Mouse (Mus musculus) spleen, adult 2 months (tissue): ENCODE measurements around the gene Gbf1. TPM values are rescaled to one million over a fixed set of nuclear protein-coding genes. Genes with fewer than 3 reads are reported as not detected.
"Not testable (repeated sequence)": the region's sequence is repeated elsewhere in the genome, so short reads cannot be mapped to it uniquely, and the experiment has no call there.

Source experiments
- DNase-seq, 2 experiments: peaks; one replicate each; pipeline versions ENCODE4 v3.0.0 to v3.0.0-alpha.2; 2012 to 2021; ENCODE audit warnings: low spot score in 2 of 2, low read depth in 1 of 2
- H3K27ac ChIP-seq: fragments of 200-500 bp; 2 replicates; pipeline ENCODE4 v1.5.1; 2012; ENCODE audit warnings: low read length, inconsistent platforms; ENCODE audit not compliant: insufficient read depth
- H3K27me3 ChIP-seq: fragments of 200-500 bp; 2 replicates; pipeline ENCODE4 v1.6.1; 2012; ENCODE audit warnings: mild to moderate bottlenecking, moderate library complexity, low read length, inconsistent platforms; ENCODE audit not compliant: control insufficient read depth, insufficient read depth
- H3K36me3 ChIP-seq: fragments of 200-500 bp; 2 replicates; pipeline ENCODE4 v1.6.1; 2012; ENCODE audit warnings: mild to moderate bottlenecking, low read length, inconsistent platforms; ENCODE audit not compliant: control insufficient read depth, insufficient read depth
- H3K4me1 ChIP-seq: fragments of 200-500 bp; 2 replicates; pipeline ENCODE4 v1.6.1; 2011; ENCODE audit warnings: inconsistent platforms; ENCODE audit not compliant: control insufficient read depth, insufficient read depth, insufficient read length
- H3K4me3 ChIP-seq: fragments of 200-500 bp; 2 replicates; pipeline ENCODE4 v1.5.1; 2011; ENCODE audit warnings: mild to moderate bottlenecking, inconsistent platforms; ENCODE audit not compliant: insufficient read depth, insufficient read length; ENCODE audit errors: extremely low read depth
- CTCF ChIP-seq: fragments of 200-500 bp; IDR thresholded peaks from 2 replicates; pipeline ENCODE4 v1.5.1; 2011; ENCODE audit warnings: mild to moderate bottlenecking, inconsistent platforms; ENCODE audit not compliant: insufficient read depth, insufficient read length, insufficient replicate concordance; ENCODE audit errors: extremely low read depth
- POLR2A ChIP-seq: fragments of 200-500 bp; IDR thresholded peaks from 2 replicates; pipeline ENCODE4 v1.6.1; 2011; ENCODE audit warnings: low read depth, low read length, inconsistent platforms
- WGBS: fragments of 180-500 bp; shearing (Covaris S2); methylation state at CpG from one replicate; pipeline ENCODE4 v1.1.7; 2018; 5-methylcytosine and 5-hydroxymethylcytosine counted together
- polyA plus RNA-seq: library from polyadenylated mRNA; depleted of rRNA; stranded (reverse); fragments of >200 nt; gene quantifications from 2 replicates; pipeline ENCODE4 v1.2.3, GENCODE M21; 2012

Gene Gbf1
- polyA plus RNA-seq, 1 experiment, result 67.7 TPM

DNA sequence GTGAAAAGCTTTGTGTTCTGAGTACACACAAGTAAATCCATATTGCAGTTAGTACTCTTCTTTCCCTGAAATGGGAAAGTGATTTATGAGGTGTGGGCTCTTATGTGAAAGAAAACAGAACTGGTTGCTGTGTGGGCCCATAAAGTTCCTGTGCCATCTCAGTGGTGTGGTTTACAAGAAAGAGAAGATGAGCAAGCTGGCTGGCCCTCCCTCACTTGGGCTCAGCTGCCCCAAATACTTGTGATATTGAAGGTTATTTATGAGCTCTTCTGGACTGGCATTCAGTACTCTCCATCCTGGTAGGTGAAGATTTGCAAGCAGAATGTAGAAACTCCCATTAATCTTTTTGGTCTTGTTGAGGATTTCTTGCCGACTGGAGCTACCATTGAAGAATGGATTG is 64.4 kb downstream of the Gbf1 start:
- Histone ChIP-seq H3K27me3 (no peaks in the 10 kb centered on the region), H3K36me3 (no peaks in the 10 kb centered on the region), H3K4me3 (no peak overlapping the region), H3K27ac (no peak overlapping the region), H3K4me1 (no peaks in the 10 kb centered on the region)
- TF ChIP-seq CTCF (no peak), POLR2A (no peak)
- 88% methylated on average over 1 of the region's 1 CpGs for WGBS
- DNase-seq, result no peak

DNA sequence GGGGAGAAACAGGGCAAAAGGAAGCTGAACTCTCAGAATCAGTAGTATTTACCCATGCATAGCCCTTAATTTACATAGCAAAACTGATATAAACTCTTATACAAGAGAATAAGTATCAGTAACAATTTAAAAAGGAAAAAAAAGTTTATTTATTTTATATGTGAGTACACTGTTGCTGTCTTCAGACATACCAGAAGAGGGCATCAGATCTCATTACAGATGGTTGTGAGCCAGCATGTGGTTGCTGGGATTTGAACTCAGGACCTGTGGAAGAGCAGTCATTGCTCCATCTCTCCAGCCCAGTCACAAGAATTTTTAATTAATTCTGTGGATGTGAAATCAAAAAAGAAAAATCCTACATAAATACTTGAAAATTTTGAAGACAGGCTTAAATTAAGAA is 65.0 kb downstream of the Gbf1 start:
- H3K36me3 ChIP-seq, H3K27ac ChIP-seq, H3K4me3 ChIP-seq, H3K27me3 ChIP-seq, H3K4me1 ChIP-seq, DNase-seq: not testable (repeated sequence)

DNA sequence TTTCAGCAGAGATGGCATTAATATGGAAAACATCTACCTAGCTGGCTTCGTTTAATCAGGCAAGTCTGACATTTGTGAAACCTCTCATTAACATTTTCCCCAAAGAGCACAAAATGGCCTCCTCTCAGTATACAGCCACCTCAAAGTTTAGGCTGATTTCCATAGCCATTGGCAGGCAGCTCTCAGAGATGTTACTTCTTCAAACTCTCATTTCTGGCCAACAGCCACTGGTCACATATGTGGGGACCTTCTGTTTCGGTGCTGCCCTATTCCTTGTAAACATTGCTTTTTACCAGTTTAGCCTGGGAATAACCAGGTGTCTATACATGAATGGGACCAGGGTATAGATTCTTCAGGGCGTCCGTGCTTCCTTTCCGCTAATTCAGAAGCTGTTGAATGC is 67.8 kb downstream of the Gbf1 start:
- Histone ChIP-seq H3K27ac (no peak overlapping the region), H3K4me1 (no peaks in the 10 kb centered on the region), H3K27me3 (no peaks in the 10 kb centered on the region), H3K4me3 (no peak overlapping the region), H3K36me3 (no peaks in the 10 kb centered on the region)
- TF ChIP-seq CTCF (no peak), POLR2A (no peak)
- DNase-seq, result no peak
- 90% methylated on average over 5 of the region's 5 CpGs for WGBS

DNA sequence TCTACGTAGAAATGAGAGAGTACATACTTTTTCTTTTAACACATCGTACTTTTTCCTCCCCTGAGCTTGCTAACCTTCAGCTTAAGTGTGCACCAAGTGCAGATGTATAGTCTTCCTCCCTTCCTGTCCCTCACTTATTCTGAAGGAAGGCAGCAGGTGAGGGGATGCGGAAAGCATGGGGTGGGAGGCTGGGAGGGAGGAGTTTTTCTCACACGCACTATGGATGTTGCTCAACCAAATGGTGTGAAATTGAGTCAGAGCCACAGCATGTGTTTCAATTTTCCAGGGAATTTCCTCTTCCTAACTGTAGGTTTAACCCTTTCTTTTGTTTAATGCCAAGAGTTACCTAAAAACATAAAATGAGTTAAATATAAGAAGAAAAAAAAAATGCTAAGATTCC is 70.8 kb downstream of the Gbf1 start:
- H3K4me1 ChIP-seq, result no peaks in the 10 kb centered on the region
- no peak overlapping the region for H3K27ac ChIP-seq
- no peaks in the 10 kb centered on the region for H3K27me3 ChIP-seq
- 89% methylated on average over 4 of the region's 4 CpGs for WGBS
- TF ChIP-seq CTCF, result no peak
- no peak for TF ChIP-seq POLR2A
- DNase-seq, result no peak
- no peaks in the 10 kb centered on the region for H3K36me3 ChIP-seq
- H3K4me3 ChIP-seq, result no peak overlapping the region

DNA sequence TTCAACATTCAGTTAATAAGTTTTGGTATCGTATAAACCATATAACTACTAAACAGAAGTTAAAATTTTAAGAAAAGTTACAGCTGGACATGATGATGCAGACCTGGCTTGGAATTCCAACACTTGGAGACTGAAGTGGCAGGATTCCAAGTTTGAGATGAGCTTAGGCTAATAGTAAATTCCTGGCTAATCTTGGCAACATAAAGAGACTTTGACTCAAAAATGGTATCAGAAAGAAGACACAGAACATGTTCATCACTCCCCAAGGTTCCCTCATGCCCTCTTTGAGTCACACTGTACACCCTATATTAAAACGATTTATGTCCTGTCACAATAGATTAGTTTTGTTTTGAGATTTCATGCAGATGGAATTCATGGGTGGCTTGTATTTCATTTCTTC is 72.6 kb downstream of the Gbf1 start:
- Histone ChIP-seq H3K4me3 (no peak overlapping the region), H3K27ac (no peak overlapping the region), H3K36me3 (no peaks in the 10 kb centered on the region), H3K4me1 (no peaks in the 10 kb centered on the region), H3K27me3 (no peaks in the 10 kb centered on the region)
- no peak for DNase-seq
- 92% methylated on average over 2 of the region's 2 CpGs for WGBS
- TF ChIP-seq CTCF (no peak), POLR2A (no peak)

DNA sequence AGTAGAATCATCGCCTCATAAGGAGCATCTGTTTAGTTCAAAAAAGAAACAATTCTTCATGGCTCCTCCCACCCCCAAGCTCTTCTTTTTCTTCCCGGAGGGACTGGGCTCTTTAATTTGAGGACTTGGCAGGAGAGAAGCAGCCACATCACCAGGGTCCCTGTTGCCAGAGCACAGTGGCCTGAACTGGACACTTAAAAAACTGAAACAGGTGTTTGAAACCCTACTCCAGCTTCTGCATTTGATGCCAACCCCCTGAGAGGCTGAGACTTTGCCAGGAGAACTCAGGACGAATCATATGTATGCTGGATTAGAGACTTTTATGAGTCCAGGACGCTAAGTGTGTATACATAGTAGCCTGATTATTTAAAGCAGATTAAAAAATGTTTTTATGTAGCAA is 73.2 kb downstream of the Gbf1 start:
- Histone ChIP-seq H3K36me3 (no peaks in the 10 kb centered on the region), H3K4me1 (no peaks in the 10 kb centered on the region), H3K27ac (no peak overlapping the region), H3K27me3 (no peaks in the 10 kb centered on the region), H3K4me3 (no peak overlapping the region)
- no peak for DNase-seq
- TF ChIP-seq POLR2A, result no peak
- TF ChIP-seq CTCF, result no peak
- 84% methylated on average over 4 of the region's 4 CpGs for WGBS

DNA sequence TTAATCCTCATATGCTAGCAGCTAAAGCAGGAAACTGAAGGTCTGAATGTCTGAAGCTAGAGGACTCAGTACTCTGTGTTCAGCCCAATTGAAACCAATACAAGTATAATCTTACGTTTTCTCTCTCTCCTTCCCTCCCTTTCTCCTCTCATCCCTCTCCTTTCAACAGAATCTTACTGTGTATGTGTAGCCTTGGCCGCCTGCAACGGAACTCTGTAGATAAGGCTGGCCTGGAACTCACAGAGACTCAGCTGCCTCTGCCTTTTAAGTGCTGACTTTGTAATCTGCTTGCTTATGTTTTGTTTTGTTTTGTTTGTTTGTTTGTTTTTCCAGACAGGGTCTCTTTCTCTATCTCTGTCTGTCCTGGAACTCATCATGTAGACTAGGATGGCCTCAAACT is 74.0 kb downstream of the Gbf1 start:
- WGBS, result 82% methylated on average over 3 of the region's 3 CpGs
- Histone ChIP-seq H3K27me3 (no peaks in the 10 kb centered on the region), H3K4me3 (no peak overlapping the region), H3K27ac (no peak overlapping the region), H3K4me1 (no peaks in the 10 kb centered on the region), H3K36me3 (no peaks in the 10 kb centered on the region)
- DNase-seq, result no peak
- TF ChIP-seq POLR2A, result no peak
- TF ChIP-seq CTCF, result no peak
